Mouse (Mus musculus) heart, postnatal 0 days (tissue): ENCODE measurements around the gene Lama5. TPM values are rescaled to one million over a fixed set of nuclear protein-coding genes. Genes with fewer than 3 reads are reported as not detected.

Source experiments
- ATAC-seq: fragments of 200-750 bp; cut with Nextera tagmentation; 2 replicates; pipeline ENCODE4 v1.8.0; 2017; ENCODE audit warnings: low read depth, moderate number of reproducible peaks, moderate library complexity; ENCODE audit not compliant: insufficient read depth
- DNase-seq: peaks from one replicate; pipeline ENCODE4 v3.0.0-alpha.2; 2016; ENCODE audit warnings: low spot score
- H3K27ac ChIP-seq: fragments of 300-500 bp; sonication (generic); 2 replicates; pipeline ENCODE4 v1.5.1; 2014; ENCODE audit warnings: low read depth, mild to moderate bottlenecking
- H3K27me3 ChIP-seq: fragments of 300-500 bp; sonication (generic); 2 replicates; pipeline ENCODE4 v1.6.1; 2014; ENCODE audit warnings: low read length, mixed read lengths; ENCODE audit not compliant: control insufficient read depth, insufficient read depth
- H3K36me3 ChIP-seq: fragments of 300-500 bp; sonication (generic); replicated peaks from 2 replicates; pipeline ENCODE4 v1.6.1; 2014; ENCODE audit warnings: low read length, mixed read lengths; ENCODE audit not compliant: control insufficient read depth, insufficient read depth
- H3K4me1 ChIP-seq: fragments of 300-500 bp; sonication (generic); 2 replicates; pipeline ENCODE4 v1.6.1; 2014; ENCODE audit warnings: antibody characterized with exemption; ENCODE audit not compliant: control insufficient read depth, insufficient read depth
- H3K4me2 ChIP-seq: fragments of 300-500 bp; sonication (generic); 2 replicates; pipeline ENCODE4 v1.6.1; 2014; ENCODE audit warnings: low read depth, mild to moderate bottlenecking, low read length, moderate library complexity
- H3K4me3 ChIP-seq: fragments of 300-500 bp; sonication (generic); 2 replicates; pipeline ENCODE4 v1.5.1; 2014; ENCODE audit warnings: low read depth, low read length
- H3K9ac ChIP-seq: fragments of 300-500 bp; sonication (generic); replicated peaks from 2 replicates; pipeline ENCODE4 v1.6.1; 2014; ENCODE audit warnings: low read depth, low read length, mixed read lengths
- H3K9me3 ChIP-seq: fragments of 300-500 bp; sonication (generic); replicated peaks from 2 replicates; pipeline ENCODE4 v1.6.1; 2016; ENCODE audit warnings: low read length; ENCODE audit not compliant: control insufficient read depth
- CTCF ChIP-seq: IDR thresholded peaks from 2 replicates; pipeline ENCODE4 v1.5.1; 2016; ENCODE audit warnings: antibody characterized with exemption, control low read depth, low read depth
- EP300 ChIP-seq: IDR thresholded peaks from 2 replicates; pipeline ENCODE4 v1.6.1; 2016; ENCODE audit warnings: antibody characterized with exemption, low read depth
- WGBS: fragments of 180-500 bp; shearing (Covaris S2); extraction: QIAGEN DNeasy Blood & Tissue Kit; methylation state at CpG from one replicate; pipeline ENCODE4 v1.1.7; 2014; 5-methylcytosine and 5-hydroxymethylcytosine counted together
- polyA plus RNA-seq: library from polyadenylated mRNA; unstranded; fragments of >200 nt; fragmentation: Nextera tagmentation; extraction: Ambion mirVana; gene quantifications from 2 replicates; pipeline ENCODE4 v1.2.1, GENCODE M21; 2015
- total RNA-seq: library from RNA; depleted of rRNA; stranded (reverse); fragments of >200 nt; gene quantifications from 2 replicates; pipeline ENCODE4 v1.2.3, GENCODE M21; 2014; ENCODE audit warnings: low replicate concordance

Gene Lama5
- total and polyA plus RNA-seq, 2 experiments from 2014 or later, result 16.9 to 95.7 TPM

DNA sequence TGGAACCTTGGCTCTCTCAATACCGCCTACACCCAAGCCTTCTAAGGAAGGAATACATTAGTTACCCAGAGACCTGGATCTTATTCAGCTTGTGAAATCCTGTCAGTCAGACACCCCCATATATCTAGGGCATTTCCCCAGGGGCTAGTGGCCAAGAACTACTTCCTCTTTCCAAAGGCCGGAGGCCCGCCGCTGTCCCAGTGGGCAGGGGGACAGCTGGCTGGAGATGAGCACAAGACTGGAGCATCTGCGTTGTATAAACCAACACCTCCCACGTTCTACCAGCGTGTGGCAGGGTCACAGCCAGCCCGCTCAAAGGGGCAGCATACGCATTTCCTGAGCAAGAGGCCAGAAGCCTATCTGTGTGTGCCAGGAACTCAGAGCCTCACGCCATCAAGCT lies 22.9 kb downstream of the Lama5 start:
- H3K4me2 ChIP-seq, result no peak overlapping the region
- H3K9ac ChIP-seq, result no peak overlapping the region
- TF ChIP-seq EP300 (no peak), CTCF (no peak)
- ATAC-seq (no peak), DNase-seq (no peak)
- no peaks in the 10 kb centered on the region for H3K9me3 ChIP-seq
- H3K36me3 ChIP-seq, result peaks cover 20% of the 10 kb centered on the region; the same call in 1 of the 2 replicates
- H3K27ac ChIP-seq, result no peak overlapping the region
- H3K4me1 ChIP-seq, result 0 out of 2 replicates have a peak, but pooled peaks cover 12% of the 10 kb centered on the region
- no peak overlapping the region for H3K4me3 ChIP-seq
- WGBS, result 66% methylated on average over 10 of the region's 10 CpGs
- H3K27me3 ChIP-seq, result no peaks in the 10 kb centered on the region

DNA sequence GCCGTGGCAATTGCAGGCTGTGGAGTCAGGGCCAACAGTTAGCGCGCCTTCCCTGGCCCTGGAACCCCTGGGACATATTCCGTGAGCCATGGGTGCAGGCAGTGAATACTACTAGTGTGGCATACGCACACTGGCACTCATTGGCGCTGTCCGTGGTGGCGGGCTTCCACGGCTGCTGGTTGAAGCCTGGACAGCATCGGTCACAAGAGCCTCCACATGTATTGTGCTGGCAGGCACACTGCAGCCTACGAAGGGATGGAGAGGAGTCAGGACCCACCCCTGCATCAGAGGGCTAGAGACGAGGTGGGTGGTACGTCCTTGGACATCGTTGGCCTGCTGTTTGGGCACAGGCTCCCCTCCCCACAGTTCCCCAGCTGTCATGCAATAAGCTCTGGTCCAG lies 23.4 kb downstream of the Lama5 start:
- ATAC-seq, result no peak
- no peak overlapping the region for H3K9ac ChIP-seq
- H3K27ac ChIP-seq, result no peak overlapping the region
- WGBS, result 91% methylated on average over 14 of the region's 14 CpGs
- H3K4me3 ChIP-seq, result no peak overlapping the region
- H3K27me3 ChIP-seq, result no peaks in the 10 kb centered on the region
- TF ChIP-seq EP300, result no peak
- H3K4me2 ChIP-seq, result no peak overlapping the region
- no peak for DNase-seq
- peaks cover 24% of the 10 kb centered on the region; the same call in 1 of the 2 replicates for H3K36me3 ChIP-seq
- 0 out of 2 replicates have a peak, but pooled peaks cover 12% of the 10 kb centered on the region for H3K4me1 ChIP-seq
- H3K9me3 ChIP-seq, result no peaks in the 10 kb centered on the region

DNA sequence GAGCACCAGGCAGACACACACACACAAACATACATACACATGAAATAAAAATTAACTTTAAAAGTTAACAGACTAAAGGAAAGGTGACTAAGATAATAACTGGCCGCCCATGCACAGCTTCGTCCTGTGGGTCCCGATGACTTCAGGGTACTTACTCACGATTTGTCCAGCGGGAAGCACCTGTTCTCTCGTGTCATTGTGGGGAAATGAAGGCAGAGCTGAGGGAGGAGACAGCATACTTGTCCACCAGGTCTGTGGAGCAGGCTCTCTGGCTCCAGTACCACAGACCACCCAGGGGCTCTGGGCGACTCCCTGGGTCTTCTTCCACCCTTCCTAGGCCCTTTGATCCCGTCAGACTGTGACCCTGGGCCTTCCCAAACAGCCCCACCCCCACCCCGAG lies 24.4 kb downstream of the Lama5 start:
- peaks cover 24% of the 10 kb centered on the region; the same call in 1 of the 2 replicates for H3K36me3 ChIP-seq
- no peak overlapping the region for H3K4me2 ChIP-seq

DNA sequence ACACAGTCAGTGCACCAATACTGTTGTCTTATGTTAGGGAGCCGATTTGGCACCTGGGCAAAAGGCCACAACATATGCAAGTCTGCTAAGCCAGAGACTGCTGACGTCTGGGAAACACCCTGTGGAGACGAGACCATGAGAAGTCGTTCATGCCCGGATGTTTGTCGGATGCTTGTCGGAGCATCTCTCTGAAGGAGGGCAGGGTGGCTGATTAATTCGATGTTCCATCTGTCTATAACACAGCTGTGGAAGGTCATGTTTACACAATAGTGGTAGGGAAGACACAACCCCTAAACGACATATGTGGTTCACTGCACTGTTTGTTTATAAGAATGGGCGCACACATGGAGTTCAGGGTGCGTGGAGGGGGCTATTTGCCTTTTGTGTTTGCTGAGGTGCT lies 25.0 kb downstream of the Lama5 start:
- no peaks in the 10 kb centered on the region for H3K27me3 ChIP-seq
- H3K27ac ChIP-seq, result no peak overlapping the region
- H3K36me3 ChIP-seq, result peaks cover 28% of the 10 kb centered on the region
- no peak overlapping the region for H3K9ac ChIP-seq
- WGBS, result 78% methylated on average over 11 of the region's 11 CpGs
- 0 out of 2 replicates have a peak, but pooled peaks cover 12% of the 10 kb centered on the region for H3K4me1 ChIP-seq
- DNase-seq (no peak), ATAC-seq (no peak)
- H3K4me3 ChIP-seq, result no peak overlapping the region
- TF ChIP-seq EP300 (no peak), CTCF (no peak)
- no peaks in the 10 kb centered on the region for H3K9me3 ChIP-seq
- H3K4me2 ChIP-seq, result no peak overlapping the region

More for the DNA sequence above, 24.4 kb downstream of the Lama5 start:
- Histone ChIP-seq H3K4me1 (0 out of 2 replicates have a peak, but pooled peaks cover 12% of the 10 kb centered on the region), H3K9ac (no peak overlapping the region), H3K27ac (no peak overlapping the region), H3K9me3 (no peaks in the 10 kb centered on the region), H3K27me3 (no peaks in the 10 kb centered on the region), H3K4me3 (no peak overlapping the region)
- DNase-seq, result no peak
- WGBS, result 82% methylated on average over 9 of the region's 9 CpGs
- ATAC-seq, result no peak
- no peak for TF ChIP-seq EP300
- TF ChIP-seq CTCF, result no peak

DNA sequence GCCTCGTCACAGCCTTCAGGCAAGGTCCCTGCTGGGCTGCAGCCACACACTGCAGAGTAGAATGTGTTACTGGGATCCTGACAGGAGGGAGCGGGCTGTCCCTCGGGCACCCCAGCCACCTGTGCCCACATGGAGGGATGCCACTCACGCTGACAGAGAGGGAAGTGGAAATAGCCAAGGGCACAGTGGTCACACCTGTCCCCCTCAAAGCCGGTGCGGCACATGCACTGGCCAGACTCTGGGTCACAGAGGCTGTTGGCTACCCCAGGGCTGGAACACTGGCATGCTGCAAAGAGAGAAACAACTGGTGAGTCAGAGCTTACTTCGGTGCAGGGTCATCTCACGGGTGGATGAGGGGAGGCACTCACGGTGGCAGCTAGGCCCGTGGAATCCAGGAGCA lies 26.9 kb downstream of the Lama5 start:
- H3K4me3 ChIP-seq, result no peak overlapping the region
- ATAC-seq (no peak), DNase-seq (no peak)
- H3K9ac ChIP-seq, result no peak overlapping the region
- 91% methylated on average over 10 of the region's 10 CpGs for WGBS
- H3K27ac ChIP-seq, result no peak overlapping the region
- no peak for TF ChIP-seq EP300
- no peak for TF ChIP-seq CTCF
- no peaks in the 10 kb centered on the region for H3K27me3 ChIP-seq
- H3K4me1 ChIP-seq, result no peaks in the 10 kb centered on the region
- no peaks in the 10 kb centered on the region for H3K9me3 ChIP-seq
- H3K4me2 ChIP-seq, result no peak overlapping the region
- peaks cover 36% of the 10 kb centered on the region for H3K36me3 ChIP-seq

DNA sequence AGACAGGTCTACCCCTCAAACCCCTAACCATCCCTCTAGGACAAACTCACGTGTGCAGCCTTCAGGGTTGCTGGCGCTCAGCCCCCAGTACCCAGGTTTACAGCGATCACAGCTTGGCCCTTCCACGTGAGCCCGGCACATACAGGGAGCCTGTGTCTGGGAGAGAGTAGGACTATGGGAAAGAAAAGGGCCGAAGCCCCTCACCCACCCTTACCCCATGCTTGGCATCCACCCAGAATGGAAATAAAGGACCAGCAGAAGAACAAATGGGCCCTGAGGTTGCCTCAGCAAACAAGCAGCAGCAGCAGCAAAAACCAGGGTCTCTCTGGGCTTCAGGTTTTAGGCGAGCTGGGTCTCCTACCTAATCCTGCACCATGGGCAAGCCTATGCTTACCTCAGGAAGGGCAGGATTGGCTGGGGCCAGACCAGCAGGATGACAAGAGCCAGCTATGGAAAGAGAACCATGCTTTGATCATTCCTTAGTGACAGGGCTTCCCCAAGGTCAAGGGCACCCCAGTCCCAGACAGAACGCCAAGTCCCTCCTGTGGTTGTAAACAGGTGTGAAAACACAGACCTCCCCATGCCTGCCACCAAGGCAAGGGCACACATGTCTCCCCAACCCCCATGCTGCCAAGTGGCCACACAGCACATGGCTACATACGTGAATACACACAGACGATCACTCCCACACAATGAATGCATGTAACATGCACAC lies 28.2 kb downstream of the Lama5 start:
- Histone ChIP-seq H3K9ac (no peak overlapping the region), H3K4me3 (no peak overlapping the region), H3K27me3 (no peaks in the 10 kb centered on the region), H3K27ac (no peak overlapping the region), H3K9me3 (no peaks in the 10 kb centered on the region), H3K36me3 (peaks cover 49% of the 10 kb centered on the region), H3K4me2 (no peak overlapping the region), H3K4me1 (no peaks in the 10 kb centered on the region)
- ATAC-seq, result no peak
- no peak for DNase-seq
- no peak for TF ChIP-seq EP300
- TF ChIP-seq CTCF, result no peak
- 80% methylated on average over 10 of the region's 10 CpGs for WGBS
